ENCODE assay signal across 13 mouse cellular contexts in genomic region chr13:43706387-43706786, GRCm38 (mm10).
DNase-seq lines count a peak whose midpoint lies in the region; TF ChIP-seq lines count a peak whose summit lies in the region.
"Had no signal": no experiment of that assay in that cellular context is flagged by ENCODE, and none has a peak within 500 bp of the region (broad histone marks: within the 10 kb centered on the region; RNA-seq: fewer than 3 reads in every experiment).

No protein-coding gene starts in this region.

- no peak for TF ChIP-seq CTCF in brain, embryonic 14.5 days (IDR thresholded peaks at IDR 0.05; ENCODE audit: borderline replicate concordance, extremely low read depth, insufficient read depth, insufficient read length)
- TF ChIP-seq CTCF in layer of hippocampus, adult 2 months (conservative IDR thresholded peaks at IDR 0.05), result no peak

- DNase-seq in gastrocnemius, postnatal 25 days, result peak; percentile 25
- no peak for DNase-seq in gastrocnemius, postnatal 10 days
- DNase-seq in brain, embryonic 14.5 days (ENCODE audit: low read depth), result peak; percentile 80
- DNase-seq in cerebellum, adult 11-12 months, result peak; percentile 92
- peak; percentile 38 to 69 for DNase-seq in layer of hippocampus, adult 2 months (ENCODE audit: low spot score in 2 of 2)
- DNase-seq in kidney, adult 8-10 months, result no peak
- no peak for DNase-seq in Muller cell, postnatal 12 days (ENCODE audit: inconsistent ontology term)
- DNase-seq: heart, postnatal 36 days; kidney, postnatal 25 days had no signal

- peak overlapping the region; percentile 84 for H3K27ac ChIP-seq in layer of hippocampus, adult 2 months
- H3K27ac ChIP-seq: embryonic facial prominence, embryonic 12.5 days; limb, embryonic 13.5 days; lung, embryonic 15.5 days had no signal

- H3K4me3 ChIP-seq in layer of hippocampus, adult 2 months, result no peak overlapping the region
- H3K4me3 ChIP-seq: embryonic facial prominence, embryonic 12.5 days; limb, embryonic 13.5 days; lung, embryonic 15.5 days; megakaryocyte, embryonic 14.5 days had no signal

- no peak for TF ChIP-seq POLR2A in brain, embryonic 14.5 days (IDR thresholded peaks at IDR 0.05; ENCODE audit: borderline replicate concordance, extremely low read depth, insufficient read depth, insufficient read length, poor library complexity, severe bottlenecking)

Comparison
In these comparisons a context has a peak if more than half of its experiments do, and no peak if none do; other contexts are left out.
1. DNase-seq: peak in gastrocnemius, postnatal 25 days (single experiment), brain, embryonic 14.5 days (single experiment), cerebellum, adult 11-12 months (single experiment) and layer of hippocampus, adult 2 months (2 of 2); none in gastrocnemius, postnatal 10 days (single experiment), kidney, adult 8-10 months (0 of 2) and Muller cell, postnatal 12 days (single experiment).